Mouse (Mus musculus) cerebellum, postnatal 25 days (tissue): Measurements from ENCODE around the gene Col8a1.

Source experiments
- DNase-seq, 2 experiments: peaks; one replicate each; pipeline ENCODE4 v3.0.0; 2021; ENCODE audit warnings: mixed read lengths in 2 of 2

The Col8a1 gene

GRCm38 (mm10) chr16:57671637-57672036 lies 82.9 kb downstream of the Col8a1 start:
- no peak for DNase-seq

- peak; percentile 5 to 21 for DNase-seq
These were observed 85.2 kb downstream of the Col8a1 start for GRCm38 (mm10) chr16:57669348-57669747.

GRCm38 (mm10) chr16:57662661-57663060 lies 91.9 kb downstream of the Col8a1 start:
- DNase-seq, result no peak

GRCm38 (mm10) chr16:57649888-57650287 lies 104.6 kb downstream of the Col8a1 start:
- no peak for DNase-seq

- DNase-seq, result no peak
These were observed 113.1 kb downstream of the Col8a1 start for GRCm38 (mm10) chr16:57641346-57641885.

- DNase-seq, result no peak
These were observed 119.8 kb downstream of the Col8a1 start for GRCm38 (mm10) chr16:57634766-57635165.

GRCm38 (mm10) chr16:57634191-57634590 lies 120.3 kb downstream of the Col8a1 start:
- DNase-seq, result peak; percentile 60 to 80

- DNase-seq, result peak in 1 of 2 experiments; percentile 55
These were observed 142.8 kb downstream of the Col8a1 start for GRCm38 (mm10) chr16:57611768-57612167.

GRCm38 (mm10) chr16:57606444-57607227 lies 147.9 kb downstream of the Col8a1 start, which contains the start of gene Cmss1:
Gene Cmss1 (minus strand): TSS chr16:57606864.
- peak; percentile 82 to 87 for DNase-seq

- DNase-seq, result no peak
These were observed 153.5 kb downstream of the Col8a1 start for GRCm38 (mm10) chr16:57601031-57601430.

GRCm38 (mm10) chr16:57597295-57597957 lies 157.1 kb downstream of the Col8a1 start:
- DNase-seq, result no peak

GRCm38 (mm10) chr16:57593422-57594157 lies 160.9 kb downstream of the Col8a1 start:
- peak; percentile 13 to 32 for DNase-seq

GRCm38 (mm10) chr16:57585201-57585600 lies 169.3 kb downstream of the Col8a1 start:
- DNase-seq, result no peak

GRCm38 (mm10) chr16:57582008-57582407 lies 172.5 kb downstream of the Col8a1 start:
- DNase-seq, result no peak

GRCm38 (mm10) chr16:57580041-57580440 lies 174.5 kb downstream of the Col8a1 start:
- DNase-seq, result no peak

- DNase-seq, result no peak
These were observed 177.0 kb downstream of the Col8a1 start for GRCm38 (mm10) chr16:57577519-57577918.

GRCm38 (mm10) chr16:57575764-57576388 lies 178.7 kb downstream of the Col8a1 start:
- DNase-seq, result no peak
